Mouse (Mus musculus) brain, embryonic 14.5 days (tissue): ENCODE results near the gene Poc1a.

Experiments used
- CTCF ChIP-seq: fragments of 200-500 bp; IDR thresholded peaks from 2 replicates; pipeline ENCODE4 v1.5.1; 2012; ENCODE audit warnings: inconsistent platforms, mild to moderate bottlenecking, moderate library complexity, borderline replicate concordance; ENCODE audit not compliant: insufficient read depth, insufficient read length; ENCODE audit errors: extremely low read depth
- POLR2A ChIP-seq: fragments of 200-500 bp; IDR thresholded peaks from 2 replicates; pipeline ENCODE4 v1.6.1; 2012; ENCODE audit warnings: mild to moderate bottlenecking, inconsistent platforms, borderline replicate concordance; ENCODE audit not compliant: poor library complexity, insufficient read depth, insufficient read length, severe bottlenecking; ENCODE audit errors: extremely low read depth

- no peak for TF ChIP-seq POLR2A
- TF ChIP-seq CTCF, result no peak
Observed at GRCm38 (mm10) chr9:106355975-106356286, 75.1 kb downstream of the Poc1a start.
